Mouse (Mus musculus) spleen, adult 2 months (tissue): ENCODE results near the gene Prkci. TPM values are rescaled to one million over a fixed set of nuclear protein-coding genes. Genes with fewer than 3 reads are reported as not detected.

Source experiments
- DNase-seq, 2 experiments: peaks; one replicate each; pipeline versions ENCODE4 v3.0.0 to v3.0.0-alpha.2; 2012 to 2021; ENCODE audit warnings: low spot score in 2 of 2, low read depth in 1 of 2
- H3K27ac ChIP-seq: fragments of 200-500 bp; 2 replicates; pipeline ENCODE4 v1.5.1; 2012; ENCODE audit warnings: low read length, inconsistent platforms; ENCODE audit not compliant: insufficient read depth
- H3K27me3 ChIP-seq: fragments of 200-500 bp; 2 replicates; pipeline ENCODE4 v1.6.1; 2012; ENCODE audit warnings: mild to moderate bottlenecking, moderate library complexity, low read length, inconsistent platforms; ENCODE audit not compliant: control insufficient read depth, insufficient read depth
- H3K36me3 ChIP-seq: fragments of 200-500 bp; 2 replicates; pipeline ENCODE4 v1.6.1; 2012; ENCODE audit warnings: mild to moderate bottlenecking, low read length, inconsistent platforms; ENCODE audit not compliant: control insufficient read depth, insufficient read depth
- H3K4me1 ChIP-seq: fragments of 200-500 bp; 2 replicates; pipeline ENCODE4 v1.6.1; 2011; ENCODE audit warnings: inconsistent platforms; ENCODE audit not compliant: control insufficient read depth, insufficient read depth, insufficient read length
- H3K4me3 ChIP-seq: fragments of 200-500 bp; 2 replicates; pipeline ENCODE4 v1.5.1; 2011; ENCODE audit warnings: mild to moderate bottlenecking, inconsistent platforms; ENCODE audit not compliant: insufficient read depth, insufficient read length; ENCODE audit errors: extremely low read depth
- CTCF ChIP-seq: fragments of 200-500 bp; IDR thresholded peaks from 2 replicates; pipeline ENCODE4 v1.5.1; 2011; ENCODE audit warnings: mild to moderate bottlenecking, inconsistent platforms; ENCODE audit not compliant: insufficient read depth, insufficient read length, insufficient replicate concordance; ENCODE audit errors: extremely low read depth
- POLR2A ChIP-seq: fragments of 200-500 bp; IDR thresholded peaks from 2 replicates; pipeline ENCODE4 v1.6.1; 2011; ENCODE audit warnings: low read depth, low read length, inconsistent platforms
- WGBS: fragments of 180-500 bp; shearing (Covaris S2); methylation state at CpG from one replicate; pipeline ENCODE4 v1.1.7; 2018; 5-methylcytosine and 5-hydroxymethylcytosine counted together
- polyA plus RNA-seq: library from polyadenylated mRNA; depleted of rRNA; stranded (reverse); fragments of >200 nt; gene quantifications from 2 replicates; pipeline ENCODE4 v1.2.3, GENCODE M21; 2012

The Prkci gene
- polyA plus RNA-seq, 1 experiment, result 3.7 TPM

DNA sequence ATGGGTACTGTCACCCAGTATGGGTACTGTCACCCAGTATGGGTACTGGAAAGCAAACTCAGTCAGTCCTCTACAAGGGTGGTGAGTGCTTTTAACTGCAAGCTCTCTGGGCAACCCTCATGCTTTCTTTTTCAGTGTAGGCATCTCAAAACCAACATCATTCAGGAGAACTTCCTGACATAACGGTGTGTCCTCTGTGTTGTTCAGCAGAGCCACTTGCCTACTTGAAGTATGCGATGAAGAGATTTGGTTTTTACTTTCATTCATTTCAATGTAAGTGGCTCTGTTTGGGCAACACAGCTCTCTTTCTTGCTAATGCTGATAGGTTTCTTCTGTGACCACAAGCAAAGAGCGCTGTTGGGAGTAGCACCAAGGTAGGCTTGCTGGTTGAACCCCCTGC is 89.5 kb downstream of the Prkci start:
- 67% methylated on average over 3 of the region's 3 CpGs for WGBS
- H3K27ac ChIP-seq, result no peak overlapping the region

GRCm38 (mm10) chr3:31088789-31089775 is 93.5 kb downstream of the Prkci start:
- Histone ChIP-seq H3K4me3 (no peak overlapping the region), H3K4me1 (peaks cover 25% of the 10 kb centered on the region), H3K27me3 (no peaks in the 10 kb centered on the region), H3K27ac (peak overlapping the region; percentile 67), H3K36me3 (no peaks in the 10 kb centered on the region)
- no peak for DNase-seq
- WGBS, result 63% methylated on average over 10 of the region's 10 CpGs
- TF ChIP-seq POLR2A (no peak), CTCF (no peak)

More for the DNA sequence above, 89.5 kb downstream of the Prkci start:
- DNase-seq, result no peak
- H3K27me3 ChIP-seq, result no peaks in the 10 kb centered on the region
- TF ChIP-seq POLR2A (no peak), CTCF (no peak)
- H3K36me3 ChIP-seq, result no peaks in the 10 kb centered on the region
- H3K4me1 ChIP-seq, result peaks cover 29% of the 10 kb centered on the region
- H3K4me3 ChIP-seq, result no peak overlapping the region

DNA sequence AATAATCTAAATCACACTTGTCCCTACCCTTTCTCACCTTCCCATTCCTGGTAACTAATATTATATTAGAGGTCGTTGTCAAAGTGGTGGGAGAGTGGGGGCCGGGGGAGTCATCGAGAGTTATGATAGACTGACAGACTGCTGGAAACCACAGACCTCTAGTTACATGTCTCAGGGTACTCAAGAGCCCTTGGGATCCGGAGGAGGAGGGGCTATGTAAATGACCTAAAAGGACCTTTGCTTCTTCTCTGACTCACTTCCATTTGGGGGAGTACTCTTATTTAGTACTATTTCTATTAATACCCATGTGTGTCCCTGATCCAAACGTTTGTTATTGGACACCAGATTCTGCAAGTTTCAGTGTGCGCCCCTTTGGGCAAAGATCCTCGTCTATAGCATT is 94.4 kb downstream of the Prkci start:
- H3K36me3 ChIP-seq, result no peaks in the 10 kb centered on the region
- no peak for TF ChIP-seq CTCF
- no peak for TF ChIP-seq POLR2A
- WGBS, result 29% methylated on average over 7 of the region's 7 CpGs
- H3K27ac ChIP-seq, result no peak overlapping the region
- DNase-seq, result peak in 1 of 2 experiments; percentile 31
- peaks cover 25% of the 10 kb centered on the region for H3K4me1 ChIP-seq
- H3K27me3 ChIP-seq, result no peaks in the 10 kb centered on the region
- no peak overlapping the region for H3K4me3 ChIP-seq

GRCm38 (mm10) chr3:31093196-31093595 is 97.6 kb downstream of the Prkci start:
- Histone ChIP-seq H3K27me3 (no peaks in the 10 kb centered on the region), H3K4me1 (peaks cover 26% of the 10 kb centered on the region), H3K4me3 (peak overlapping the region; percentile 44; the same call in 1 of the 2 replicates), H3K36me3 (no peaks in the 10 kb centered on the region), H3K27ac (peak overlapping the region; percentile 100)
- no peak for DNase-seq
- 10% methylated on average over 13 of the region's 13 CpGs for WGBS
- no peak for TF ChIP-seq CTCF
- no peak for TF ChIP-seq POLR2A

DNA sequence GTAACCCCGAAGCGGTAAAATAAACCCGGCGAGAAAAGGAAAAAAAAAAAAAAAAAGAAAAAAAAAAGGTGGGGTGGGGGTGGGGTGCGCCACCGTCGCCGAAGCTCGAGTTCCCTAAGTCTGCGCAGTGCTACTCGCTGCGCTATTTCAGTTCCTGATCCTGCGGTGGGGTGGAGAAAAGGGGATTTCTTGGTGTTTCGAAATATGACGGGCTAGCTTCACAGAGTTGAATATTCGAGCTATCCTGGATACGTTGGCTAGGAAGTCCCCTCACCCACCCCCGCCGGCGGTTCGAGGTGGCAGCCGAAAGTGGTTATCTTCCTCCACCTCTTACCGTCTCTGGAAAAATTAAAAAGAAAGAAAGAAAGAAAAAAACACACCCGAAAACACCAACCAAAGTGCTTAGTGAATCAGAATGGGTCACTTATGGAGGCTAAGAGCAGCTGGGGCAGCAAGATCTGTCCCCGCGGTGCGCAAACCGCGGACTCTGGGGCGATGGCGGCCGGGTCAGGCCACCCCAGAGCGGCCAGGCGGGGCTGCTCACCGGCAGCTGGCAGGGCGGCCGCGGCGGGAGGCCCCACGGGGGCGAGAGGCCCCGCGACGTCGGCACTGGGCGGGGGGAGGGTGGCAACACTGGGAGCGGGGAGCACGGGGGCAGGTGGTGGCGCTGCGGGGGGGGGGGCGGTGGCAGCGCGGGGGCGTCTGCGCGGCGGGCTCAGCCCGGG is 98.2 kb downstream of the Prkci start:
- DNase-seq, result peak; percentile 70 to 81
- Histone ChIP-seq H3K36me3 (no peaks in the 10 kb centered on the region), H3K27me3 (no peaks in the 10 kb centered on the region), H3K4me1 (peaks cover 21% of the 10 kb centered on the region), H3K4me3 (peak overlapping the region; percentile 81), H3K27ac (peak overlapping the region; percentile 100)
- WGBS, result 0% methylated on average over 56 of the region's 58 CpGs
- peak; percentile 2; the same call in 1 of the 2 replicates for TF ChIP-seq POLR2A
- TF ChIP-seq CTCF, result no peak

DNA sequence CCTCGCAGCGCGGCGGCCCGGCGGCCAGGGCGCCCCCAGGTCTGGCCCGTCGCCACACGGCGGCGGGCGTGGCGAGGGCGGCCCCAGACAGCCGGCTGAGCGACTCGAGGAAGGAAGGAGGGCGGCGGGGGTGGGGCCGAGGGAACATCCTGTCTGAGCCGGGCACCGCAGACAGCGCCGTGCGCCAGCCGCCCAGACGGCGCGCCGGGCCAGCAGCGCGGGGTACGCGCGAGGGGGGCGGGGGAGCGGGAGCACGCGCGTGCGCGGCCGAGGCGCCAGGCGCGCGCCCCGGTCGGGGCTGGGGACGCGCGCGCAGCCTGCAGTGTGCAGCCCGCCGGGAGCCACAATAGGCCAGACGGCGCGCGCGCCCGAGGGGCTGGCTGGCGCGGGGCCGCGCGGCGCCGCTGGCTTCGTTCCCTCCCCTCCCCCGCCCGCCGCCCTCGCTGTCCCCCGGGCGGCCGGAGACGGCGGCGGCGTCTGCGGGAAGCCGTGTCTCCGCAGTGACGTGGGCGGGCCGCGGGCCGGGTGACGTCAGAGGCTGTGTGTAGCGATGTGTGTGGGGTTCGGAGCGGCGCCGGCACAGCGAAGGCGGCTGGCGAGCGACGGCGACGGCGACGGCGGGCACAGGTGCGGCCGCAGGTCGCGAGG is 99.1 kb downstream of the Prkci start, which contains the start of gene Skil:
Gene Skil (plus strand): TSS at position 528 of the 648 bp plus-strand sequence.
- no peak for TF ChIP-seq CTCF
- no peak; the same call in none of the 2 replicates for TF ChIP-seq POLR2A
- H3K36me3 ChIP-seq, result no peaks in the 10 kb centered on the region
- WGBS, result under 1% methylated on average over 77 of the region's 109 CpGs

More for the DNA sequence above, 99.1 kb downstream of the Prkci start, which contains the start of gene Skil:
- peak; percentile 90 to 93 for DNase-seq
- peaks cover 19% of the 10 kb centered on the region for H3K4me1 ChIP-seq
- H3K27me3 ChIP-seq, result no peaks in the 10 kb centered on the region
- H3K4me3 ChIP-seq, result peak within 1 kb of the TSS; percentile 81
- peak within 1 kb of the TSS; percentile 100 for H3K27ac ChIP-seq
